Mouse (Mus musculus) bone marrow macrophage, adult 2 months (primary cell): ENCODE data around the gene Hinfp.

Source experiments
- CTCF ChIP-seq: IDR thresholded peaks from 2 replicates; pipeline ENCODE4 v1.5.1; 2012; ENCODE audit warnings: low read depth, mild to moderate bottlenecking, low read length, moderate library complexity
- POLR2A ChIP-seq: IDR thresholded peaks from 2 replicates; pipeline ENCODE4 v1.6.1; 2012; ENCODE audit warnings: mild to moderate bottlenecking, low read depth, low read length, borderline replicate concordance

DNA sequence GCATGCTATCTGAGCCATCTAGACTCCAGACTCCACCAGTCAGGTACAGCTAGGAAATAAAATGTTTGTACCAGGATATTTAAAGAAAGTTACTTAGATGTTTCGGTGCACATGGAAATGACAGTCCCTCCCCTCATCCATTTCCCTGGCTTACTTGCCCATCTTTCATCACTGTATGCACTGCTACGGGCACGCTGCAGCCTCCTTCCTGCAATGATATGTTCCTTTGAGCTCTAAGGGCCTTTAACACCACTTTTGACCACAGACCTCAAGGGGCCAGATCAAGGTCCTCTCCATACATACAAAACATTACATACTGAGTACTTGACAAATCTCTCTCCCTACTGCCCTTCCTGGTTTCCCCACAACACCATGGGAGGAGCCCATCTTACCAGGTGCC is 31.5 kb upstream of the Hinfp start:
- TF ChIP-seq CTCF (no peak), POLR2A (no peak)
